Mouse (Mus musculus) embryonic facial prominence, embryonic 11.5 days (tissue): ENCODE results near the gene Tinf2. TPM values are rescaled to one million over a fixed set of nuclear protein-coding genes. Genes with fewer than 3 reads are reported as not detected.

Source experiments
- polyA plus RNA-seq: library from polyadenylated mRNA; unstranded; fragments of >200 nt; fragmentation: Nextera tagmentation; extraction: Ambion mirVana; gene quantifications from 2 replicates; pipeline ENCODE4 v1.2.1, GENCODE M21; 2014

Tinf2 gene
- polyA plus RNA-seq, 1 experiment from 2014 or later: 67.7 TPM

Other genes with a start within 250 kb of the Tinf2 start
- 49.5 and 58.3 TPM in 2 replicates for gene Dhrs4, start 203.1 kb downstream of the Tinf2 start, polyA plus RNA-seq
- 4.9 TPM in 2 replicates for gene Carmil3, start 191.2 kb downstream of the Tinf2 start, polyA plus RNA-seq
- gene Cpne6, start 171.4 kb downstream of the Tinf2 start, polyA plus RNA-seq: 0.24 and 0.29 TPM in 2 replicates
- not detected in 2 replicates for gene Nrl, start 156.8 kb downstream of the Tinf2 start, polyA plus RNA-seq
- gene Pck2, start 141.6 kb downstream of the Tinf2 start, polyA plus RNA-seq: 12.7 and 14.6 TPM in 2 replicates
- 69.7 and 76.6 TPM in 2 replicates for gene Dcaf11, start 121.8 kb downstream of the Tinf2 start, polyA plus RNA-seq
- gene A730061H03Rik, start 121.4 kb downstream of the Tinf2 start, polyA plus RNA-seq: not detected in 2 replicates
- 3.6 and 5.9 TPM in 2 replicates for gene Fitm1, start 106.2 kb downstream of the Tinf2 start, polyA plus RNA-seq
- 136 and 139 TPM in 2 replicates for gene Psme1, start 103.7 kb downstream of the Tinf2 start, polyA plus RNA-seq
- gene Emc9, start 96.5 kb downstream of the Tinf2 start, polyA plus RNA-seq: 3.8 and 5.3 TPM in 2 replicates
- gene Psme2, start 90.7 kb downstream of the Tinf2 start, polyA plus RNA-seq: 237 and 259 TPM in 2 replicates
- 9.7 and 11.8 TPM in 2 replicates for gene Rnf31, start 90.1 kb downstream of the Tinf2 start, polyA plus RNA-seq
- 4.9 and 5.2 TPM in 2 replicates for gene Irf9, start 78.2 kb downstream of the Tinf2 start, polyA plus RNA-seq
- gene Rec8, start 63.8 kb downstream of the Tinf2 start, polyA plus RNA-seq: 3.8 and 4.2 TPM in 2 replicates
- 85.0 and 86.9 TPM in 2 replicates for gene Ipo4, start 45.9 kb downstream of the Tinf2 start, polyA plus RNA-seq
- gene Gm49378, start 43.9 kb downstream of the Tinf2 start, polyA plus RNA-seq: 2.6 and 3.5 TPM in 2 replicates
- gene Tm9sf1, start 38.0 kb downstream of the Tinf2 start, polyA plus RNA-seq: 68.4 and 70.2 TPM in 2 replicates
- 0.38 and 0.84 TPM in 2 replicates for gene Tssk4, start 31.6 kb downstream of the Tinf2 start, polyA plus RNA-seq
- gene Mdp1, start 21.3 kb downstream of the Tinf2 start, polyA plus RNA-seq: 62.5 and 63.6 TPM in 2 replicates
- 60.7 and 67.7 TPM in 2 replicates for gene Gmpr2, start 9.9 kb downstream of the Tinf2 start, polyA plus RNA-seq
- gene Nedd8, start 9.7 kb downstream of the Tinf2 start, polyA plus RNA-seq: 622 and 636 TPM in 2 replicates
- 1.1 and 1.5 TPM in 2 replicates for gene Tgm1, start 32.1 kb upstream of the Tinf2 start, polyA plus RNA-seq
- 19.9 and 21.5 TPM in 2 replicates for gene Rabggta, start 40.4 kb upstream of the Tinf2 start, polyA plus RNA-seq
- 75.9 and 84.8 TPM in 2 replicates for gene Dhrs1, start 63.9 kb upstream of the Tinf2 start, polyA plus RNA-seq
- gene Nop9, start 63.9 kb upstream of the Tinf2 start, polyA plus RNA-seq: 53.8 and 59.4 TPM in 2 replicates
- gene Cideb, start 76.6 kb upstream of the Tinf2 start, polyA plus RNA-seq: 0.18 and 0.35 TPM in 2 replicates
- gene Ltb4r2, start 79.6 kb upstream of the Tinf2 start, polyA plus RNA-seq: 0.31 and 0.34 TPM in 2 replicates
- gene Ltb4r1, start 84.1 kb upstream of the Tinf2 start, polyA plus RNA-seq: not detected in 2 replicates
- gene Adcy4, start 102.3 kb upstream of the Tinf2 start, polyA plus RNA-seq: 10.6 and 13.0 TPM in 2 replicates
- 33.7 and 38.8 TPM in 2 replicates for gene Ripk3, start 107.0 kb upstream of the Tinf2 start, polyA plus RNA-seq
- gene Nfatc4, start 141.3 kb upstream of the Tinf2 start, polyA plus RNA-seq: 53.7 and 61.6 TPM in 2 replicates
- gene Nynrin, start 172.2 kb upstream of the Tinf2 start, polyA plus RNA-seq: 13.6 and 19.4 TPM in 2 replicates
- gene Cbln3, start 202.6 kb upstream of the Tinf2 start, polyA plus RNA-seq: 0.07 and 0.17 TPM in 2 replicates
- 10.4 and 11.9 TPM in 2 replicates for gene Khnyn, start 203.1 kb upstream of the Tinf2 start, polyA plus RNA-seq
- gene Sdr39u1, start 218.5 kb upstream of the Tinf2 start, polyA plus RNA-seq: 55.7 and 59.4 TPM in 2 replicates